ENCODE assay signal across 8 mouse cellular contexts in the genomic region with DNA sequence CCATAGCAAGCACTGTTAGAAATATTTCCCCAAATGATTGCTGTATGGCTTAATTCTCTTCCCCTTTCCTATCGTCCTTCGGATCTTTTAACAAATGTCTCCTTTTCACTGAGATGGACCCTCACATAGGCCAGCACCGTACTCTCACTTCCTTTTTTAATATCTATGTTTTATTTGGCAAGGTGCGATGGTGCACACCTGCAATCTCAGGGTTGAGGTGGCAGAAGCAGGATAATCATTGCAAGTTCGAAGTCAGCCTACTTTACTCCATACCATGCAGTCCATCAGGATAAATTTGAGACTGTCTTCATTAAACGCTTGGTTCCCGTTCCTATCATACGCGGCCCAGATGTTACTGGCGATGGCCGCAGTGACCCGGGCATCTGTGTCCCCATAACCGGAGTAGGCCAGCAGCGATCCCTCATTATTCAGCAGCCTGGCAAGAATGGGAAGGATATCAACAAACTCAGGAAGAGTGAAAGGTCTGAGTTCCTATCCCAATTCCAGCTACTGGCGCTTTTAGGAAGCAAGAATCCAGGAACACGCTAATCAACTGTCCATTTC. TPM values are rescaled to one million over a fixed set of nuclear protein-coding genes. Genes with fewer than 3 reads are reported as not detected.
A peak's percentile ranks its signal among the peaks of the same experiment; 100 is the strongest.
DNase-seq lines count a peak whose midpoint lies in the region; ATAC-seq and TF ChIP-seq lines count a peak whose summit lies in the region.

No protein-coding gene starts in this region.

- H3K9me3 ChIP-seq in embryonic facial prominence, embryonic 11.5 days (replicated peaks; ENCODE audit: control insufficient read depth, low read length), result no peaks in the 10 kb centered on the region
- H3K9me3 ChIP-seq in hindbrain, postnatal 0 days (ENCODE audit: low read length), result no peaks in the 10 kb centered on the region
- no peaks in the 10 kb centered on the region for H3K9me3 ChIP-seq in neural tube, embryonic 12.5 days

- peaks cover 5% of the 10 kb centered on the region; the same call in 1 of the 2 replicates for H3K36me3 ChIP-seq in embryonic facial prominence, embryonic 11.5 days (replicated peaks; ENCODE audit: control insufficient read depth, insufficient read depth, low read depth, low read length)
- peaks cover 13% of the 10 kb centered on the region for H3K36me3 ChIP-seq in hindbrain, postnatal 0 days (ENCODE audit: insufficient read depth, low read length)
- H3K36me3 ChIP-seq in neural tube, embryonic 12.5 days, result peaks cover 17% of the 10 kb centered on the region

- 24% methylated on average over 16 of the region's 16 CpGs for WGBS in embryonic facial prominence, embryonic 11.5 days
- WGBS in hindbrain, postnatal 0 days, result 25% methylated on average over 16 of the region's 16 CpGs
- 25% methylated on average over 16 of the region's 16 CpGs for WGBS in neural tube, embryonic 12.5 days

- H3K4me3 ChIP-seq in embryonic facial prominence, embryonic 11.5 days (ENCODE audit: low read depth, low read length), result peak overlapping the region; percentile 89
- H3K4me3 ChIP-seq in hindbrain, postnatal 0 days (ENCODE audit: low read length), result peak overlapping the region; percentile 92
- peak overlapping the region; percentile 89 for H3K4me3 ChIP-seq in neural tube, embryonic 12.5 days

- no peaks in the 10 kb centered on the region for H3K27me3 ChIP-seq in embryonic facial prominence, embryonic 11.5 days (ENCODE audit: control insufficient read depth, insufficient read depth, low read length)
- no peaks in the 10 kb centered on the region for H3K27me3 ChIP-seq in hindbrain, postnatal 0 days (ENCODE audit: insufficient read depth, low read length)
- H3K27me3 ChIP-seq in neural tube, embryonic 12.5 days (replicated peaks), result no peaks in the 10 kb centered on the region

- H3K4me1 ChIP-seq in embryonic facial prominence, embryonic 11.5 days (ENCODE audit: control insufficient read depth, insufficient read depth, low read length), result no peaks in the 10 kb centered on the region
- H3K4me1 ChIP-seq in hindbrain, postnatal 0 days (ENCODE audit: insufficient read depth, low read length), result 0 out of 2 replicates have a peak, but pooled peaks cover 5% of the 10 kb centered on the region
- H3K4me1 ChIP-seq in neural tube, embryonic 12.5 days, result peaks cover 22% of the 10 kb centered on the region

- H3K4me2 ChIP-seq in embryonic facial prominence, embryonic 11.5 days (ENCODE audit: low read depth, low read length), result peak overlapping the region; percentile 85
- H3K4me2 ChIP-seq in hindbrain, postnatal 0 days (ENCODE audit: low read depth, low read length), result peak overlapping the region; percentile 91
- H3K4me2 ChIP-seq in neural tube, embryonic 12.5 days (replicated peaks), result peak overlapping the region; percentile 85

- no peak for ATAC-seq in embryonic facial prominence, embryonic 11.5 days (replicated peaks; ENCODE audit: insufficient number of reproducible peaks, low FRiP score, low TSS enrichment, low read depth)
- ATAC-seq in hindbrain, postnatal 0 days, result no peak
- no peak for ATAC-seq in neural tube, embryonic 12.5 days (ENCODE audit: low FRiP score, low read depth)

- no peak for TF ChIP-seq CTCF in hindbrain, postnatal 0 days (IDR thresholded peaks at IDR 0.05; ENCODE audit: low read depth)

- peak overlapping the region; percentile 68 for H3K9ac ChIP-seq in embryonic facial prominence, embryonic 11.5 days (replicated peaks; ENCODE audit: low read length)
- peak overlapping the region; percentile 96 for H3K9ac ChIP-seq in hindbrain, postnatal 0 days (replicated peaks; ENCODE audit: low read length)
- peak overlapping the region; percentile 61 for H3K9ac ChIP-seq in neural tube, embryonic 12.5 days

- peak overlapping the region; percentile 93; the same call in 1 of the 2 replicates for H3K27ac ChIP-seq in embryonic facial prominence, embryonic 11.5 days (replicated peaks; ENCODE audit: low read depth, low read length)
- peak overlapping the region; percentile 97 for H3K27ac ChIP-seq in hindbrain, postnatal 0 days
- H3K27ac ChIP-seq in neural tube, embryonic 12.5 days, result no peak overlapping the region

- peak; percentile 53 for DNase-seq in kidney, postnatal 10 days
- no peak for DNase-seq in kidney, adult 8-10 months
- no peak for DNase-seq in embryonic facial prominence, embryonic 11.5 days (ENCODE audit: low spot score)
- no peak for DNase-seq in hindbrain, postnatal 0 days (ENCODE audit: low spot score)
- no peak for DNase-seq in urinary bladder, postnatal 4 days (ENCODE audit: low spot score in 2 of 2)
- DNase-seq in gastrocnemius, adult 18-20 months (ENCODE audit: low spot score), result no peak
- DNase-seq in thymus, postnatal 36 days, result no peak

RNA-seq across cellular contexts. Expression of a gene that starts 0.7 kb away (rescaled TPM):
- 77.4 and 82.0 TPM in 2 replicates for polyA plus RNA-seq in embryonic facial prominence, embryonic 11.5 days (2014; fragmentation: Nextera tagmentation; extraction: Ambion mirVana)
- 45.1 and 59.2 TPM in 2 replicates for total RNA-seq in hindbrain, postnatal 0 days (2014; rRNA removed)
- 189 and 198 TPM in 2 replicates for polyA plus RNA-seq in hindbrain, postnatal 0 days (2015; fragmentation: Nextera tagmentation; extraction: Ambion mirVana)
- polyA plus RNA-seq in neural tube, embryonic 12.5 days (2016; fragmentation: Nextera tagmentation; extraction: Ambion mirVana), result 143 and 145 TPM in 2 replicates
- 10 to 100 TPM; 90.8 to 95.9 TPM for total RNA-seq in gastrocnemius, adult 18-20 months (2021)

RNA-seq across cellular contexts. Expression of a gene that starts 1.4 kb away (rescaled TPM):
- polyA plus RNA-seq in embryonic facial prominence, embryonic 11.5 days (2014; fragmentation: Nextera tagmentation; extraction: Ambion mirVana), result 62.1 and 73.3 TPM in 2 replicates
- 119 and 131 TPM in 2 replicates for total RNA-seq in hindbrain, postnatal 0 days (2014; rRNA removed)
- polyA plus RNA-seq in hindbrain, postnatal 0 days (2015; fragmentation: Nextera tagmentation; extraction: Ambion mirVana), result 29.4 and 29.8 TPM in 2 replicates
- polyA plus RNA-seq in neural tube, embryonic 12.5 days (2016; fragmentation: Nextera tagmentation; extraction: Ambion mirVana), result 60.0 and 61.6 TPM in 2 replicates
- 10 to 100 TPM; 86.3 to 89.9 TPM for total RNA-seq in gastrocnemius, adult 18-20 months (2021)

RNA-seq across cellular contexts. Expression of a gene that starts 4.1 kb away (rescaled TPM):
- 3.7 and 4.0 TPM in 2 replicates for polyA plus RNA-seq in embryonic facial prominence, embryonic 11.5 days (2014; fragmentation: Nextera tagmentation; extraction: Ambion mirVana)
- not detected in 2 replicates for total RNA-seq in hindbrain, postnatal 0 days (2014; rRNA removed)
- 0.44 and 1.3 TPM in 2 replicates for polyA plus RNA-seq in hindbrain, postnatal 0 days (2015; fragmentation: Nextera tagmentation; extraction: Ambion mirVana)
- 0.29 and 0.57 TPM in 2 replicates for polyA plus RNA-seq in neural tube, embryonic 12.5 days (2016; fragmentation: Nextera tagmentation; extraction: Ambion mirVana)
- total RNA-seq in gastrocnemius, adult 18-20 months (2021), result not detected

RNA-seq across cellular contexts. Expression of a gene that starts 20.0 kb away (rescaled TPM):
- polyA plus RNA-seq in embryonic facial prominence, embryonic 11.5 days (2014; fragmentation: Nextera tagmentation; extraction: Ambion mirVana), result 40.1 and 41.0 TPM in 2 replicates
- total RNA-seq in hindbrain, postnatal 0 days (2014; rRNA removed), result 52.3 and 54.5 TPM in 2 replicates
- 13.9 and 15.3 TPM in 2 replicates for polyA plus RNA-seq in hindbrain, postnatal 0 days (2015; fragmentation: Nextera tagmentation; extraction: Ambion mirVana)
- 41.9 and 43.3 TPM in 2 replicates for polyA plus RNA-seq in neural tube, embryonic 12.5 days (2016; fragmentation: Nextera tagmentation; extraction: Ambion mirVana)
- under 1 TPM; 0.17 to 0.18 TPM for total RNA-seq in gastrocnemius, adult 18-20 months (2021)

RNA-seq across cellular contexts. Expression of a gene that starts 23.5 kb away (rescaled TPM):
- polyA plus RNA-seq in embryonic facial prominence, embryonic 11.5 days (2014; fragmentation: Nextera tagmentation; extraction: Ambion mirVana), result 184 and 201 TPM in 2 replicates
- total RNA-seq in hindbrain, postnatal 0 days (2014; rRNA removed), result 247 and 307 TPM in 2 replicates
- 209 and 210 TPM in 2 replicates for polyA plus RNA-seq in hindbrain, postnatal 0 days (2015; fragmentation: Nextera tagmentation; extraction: Ambion mirVana)
- polyA plus RNA-seq in neural tube, embryonic 12.5 days (2016; fragmentation: Nextera tagmentation; extraction: Ambion mirVana), result 149 and 157 TPM in 2 replicates
- 10 to 100 TPM; 40.4 to 44.2 TPM for total RNA-seq in gastrocnemius, adult 18-20 months (2021)
